Comparison of ENCODE assay signal across 24 mouse cellular contexts in genomic region chr2:147009084-147009483, GRCm38 (mm10).
"Had no signal": no experiment of that assay in that cellular context is flagged by ENCODE, and none has a peak within 500 bp of the region (broad histone marks: within the 10 kb centered on the region; RNA-seq: fewer than 3 reads in every experiment).

No protein-coding gene starts in this region.

- H3K27me3 ChIP-seq: heart, embryonic 13.5 days; heart, embryonic 15.5 days; hindbrain, embryonic 13.5 days; hindbrain, embryonic 15.5 days; kidney, embryonic 15.5 days; limb, embryonic 13.5 days; limb, embryonic 15.5 days had no signal

- DNase-seq: gastrocnemius, postnatal 14 days; gastrocnemius, postnatal 36 days; heart, adult 2 months; heart, postnatal 14 days; heart, postnatal 36 days; kidney, adult 11 months; kidney, adult 2 months; kidney, adult 9 months; kidney, postnatal 14 days; kidney, postnatal 36 days; layer of hippocampus, adult 9-11 months; layer of hippocampus, postnatal 36 days; left cerebral cortex, postnatal 4 days had no signal

- ATAC-seq: hindbrain, postnatal 0 days; intestine, embryonic 16.5 days had no signal

- H3K4me2 ChIP-seq: heart, embryonic 11.5 days; heart, embryonic 13.5 days; heart, embryonic 15.5 days; hindbrain, embryonic 13.5 days; hindbrain, embryonic 15.5 days; kidney, embryonic 15.5 days; limb, embryonic 13.5 days; limb, embryonic 15.5 days had no signal

- H3K4me3 ChIP-seq: heart, adult 2 months; heart, embryonic 13.5 days; heart, embryonic 15.5 days; hindbrain, embryonic 13.5 days; hindbrain, embryonic 15.5 days; kidney, embryonic 15.5 days; limb, embryonic 13.5 days; limb, embryonic 15.5 days had no signal

- H3K36me3 ChIP-seq: heart, embryonic 13.5 days; heart, embryonic 15.5 days; hindbrain, embryonic 13.5 days; hindbrain, embryonic 15.5 days had no signal

- H3K9ac ChIP-seq: heart, embryonic 13.5 days; heart, embryonic 15.5 days; hindbrain, embryonic 13.5 days; hindbrain, embryonic 15.5 days; kidney, embryonic 15.5 days; limb, embryonic 13.5 days; limb, embryonic 15.5 days had no signal

- H3K27ac ChIP-seq: heart, adult 2 months; heart, embryonic 13.5 days; heart, embryonic 15.5 days; hindbrain, embryonic 13.5 days; hindbrain, embryonic 15.5 days; hindbrain, postnatal 0 days; kidney, embryonic 15.5 days; kidney, postnatal 0 days; limb, embryonic 13.5 days; limb, embryonic 15.5 days had no signal

- H3K9me3 ChIP-seq: heart, embryonic 13.5 days; heart, embryonic 15.5 days; hindbrain, embryonic 13.5 days; hindbrain, embryonic 15.5 days; kidney, embryonic 15.5 days; limb, embryonic 13.5 days; limb, embryonic 15.5 days had no signal
